Mouse (Mus musculus) heart, adult 2 months (tissue): ENCODE results near the gene Dgcr2. TPM values are rescaled to one million over a fixed set of nuclear protein-coding genes. Genes with fewer than 3 reads are reported as not detected.

ENCODE experiments used
- DNase-seq, 2 experiments: peaks; one replicate each; pipeline ENCODE4 v3.0.0; 2021
- H3K27ac ChIP-seq: fragments of 200-600 bp; 2 replicates; pipeline ENCODE4 v1.8.1; 2022
- H3K27me3 ChIP-seq: fragments of 200-500 bp; 2 replicates; pipeline ENCODE4 v1.6.1; 2012; ENCODE audit warnings: mild to moderate bottlenecking, low read length, inconsistent platforms, mixed read lengths; ENCODE audit not compliant: control insufficient read depth, insufficient read depth
- H3K36me3 ChIP-seq: fragments of 200-500 bp; 2 replicates; pipeline ENCODE4 v1.6.1; 2012; ENCODE audit warnings: low read length, inconsistent platforms; ENCODE audit not compliant: control insufficient read depth, insufficient read depth
- H3K4me1 ChIP-seq: fragments of 200-500 bp; 2 replicates; pipeline ENCODE4 v1.6.1; 2011; ENCODE audit warnings: low read length; ENCODE audit not compliant: control insufficient read depth, insufficient read depth
- H3K4me3 ChIP-seq: fragments of 200-600 bp; 2 replicates; pipeline ENCODE4 v1.8.1; 2022
- H3K79me2 ChIP-seq: fragments of 200-500 bp; replicated peaks from 2 replicates; pipeline ENCODE4 v1.6.1; 2012; ENCODE audit warnings: mild to moderate bottlenecking, inconsistent platforms, low read length, moderate library complexity, mixed read lengths; ENCODE audit not compliant: control insufficient read depth, insufficient read depth
- H3K9ac ChIP-seq: fragments of 200-500 bp; 2 replicates; pipeline ENCODE4 v1.6.1; 2012; ENCODE audit warnings: low read depth, mild to moderate bottlenecking, control low read depth, inconsistent platforms, low read length, mixed read lengths
- CTCF ChIP-seq: fragments of 200-600 bp; IDR thresholded peaks from 2 replicates; pipeline ENCODE4 v1.8.1; 2022; ENCODE audit warnings: antibody characterized with exemption, mild to moderate bottlenecking, moderate library complexity
- EP300 ChIP-seq: fragments of 200-500 bp; IDR thresholded peaks from 2 replicates; pipeline ENCODE4 v1.6.1; 2011; ENCODE audit warnings: low read depth, low read length, control low read depth; ENCODE audit not compliant: insufficient read depth
- POLR2A ChIP-seq: fragments of 200-500 bp; IDR thresholded peaks from 2 replicates; pipeline ENCODE4 v1.6.1; 2011; ENCODE audit warnings: mild to moderate bottlenecking, low read depth, low read length, control low read depth; ENCODE audit not compliant: insufficient read depth
- WGBS: fragments of 180-500 bp; shearing (Covaris S2); methylation state at CpG from one replicate; pipeline ENCODE4 v1.1.7; 2018; 5-methylcytosine and 5-hydroxymethylcytosine counted together
- intact Hi-C: fragments of 180-260 bp; cut with DNase I; formaldehyde crosslinking; loops from one replicate; pipeline ENCODE4 v1.15.1; 2025
- polyA plus RNA-seq: library from polyadenylated mRNA; depleted of rRNA; stranded (reverse); fragments of >200 nt; gene quantifications from 2 replicates; pipeline ENCODE4 v1.2.3, GENCODE M21; 2012
- total RNA-seq, 2 experiments: library from RNA; stranded (reverse); gene quantifications; 2 replicates each; pipeline ENCODE4 v1.2.3; 2021

Gene Dgcr2
- total and polyA plus RNA-seq, 3 experiments, result 46.5 to 64.3 (median 55.7) TPM

DNA sequence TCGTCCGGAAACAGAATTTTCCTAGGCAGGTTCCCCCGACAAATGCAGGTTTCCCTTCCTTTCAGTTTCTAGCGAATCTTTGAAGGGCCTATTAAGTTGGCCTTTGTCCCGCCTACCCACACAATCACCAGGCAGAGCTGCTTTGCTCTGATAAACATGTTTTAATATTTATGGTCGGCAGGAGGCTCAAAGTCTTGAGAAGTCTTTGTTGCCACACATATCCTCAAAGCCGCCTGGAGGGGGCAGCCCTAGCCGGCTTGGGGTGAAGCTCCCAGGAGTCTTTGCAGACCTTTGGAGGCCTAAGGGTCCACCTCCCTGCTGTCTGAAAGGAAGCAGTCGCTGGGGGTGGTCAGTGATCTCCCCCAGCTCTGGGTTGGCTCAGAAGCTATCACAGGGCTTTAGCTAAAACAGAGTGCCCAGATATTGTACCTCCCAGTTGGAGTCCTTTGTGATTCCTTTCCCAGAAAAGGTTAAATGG is 30.3 kb upstream of the Dgcr2 start:
- intact Hi-C loops, result loop anchor here (5.0 to 10.0 kb wide), 2 partner anchors 119 to 306 kb away; partner anchors contain the start of gene Zdhhc8
- TF ChIP-seq EP300 (no peak), CTCF (peak; percentile 79), POLR2A (no peak)
- peak overlapping the region; percentile 77 for H3K27ac ChIP-seq
- no peaks in the 10 kb centered on the region for H3K79me2 ChIP-seq
- H3K4me3 ChIP-seq, result peak overlapping the region; percentile 93
- no peaks in the 10 kb centered on the region for H3K27me3 ChIP-seq
- DNase-seq, result peak; percentile 66 to 74
- H3K36me3 ChIP-seq, result no peaks in the 10 kb centered on the region
- WGBS, result 0% methylated on average over 9 of the region's 9 CpGs
- no peaks in the 10 kb centered on the region for H3K4me1 ChIP-seq
- H3K9ac ChIP-seq, result peak overlapping the region; percentile 62

DNA sequence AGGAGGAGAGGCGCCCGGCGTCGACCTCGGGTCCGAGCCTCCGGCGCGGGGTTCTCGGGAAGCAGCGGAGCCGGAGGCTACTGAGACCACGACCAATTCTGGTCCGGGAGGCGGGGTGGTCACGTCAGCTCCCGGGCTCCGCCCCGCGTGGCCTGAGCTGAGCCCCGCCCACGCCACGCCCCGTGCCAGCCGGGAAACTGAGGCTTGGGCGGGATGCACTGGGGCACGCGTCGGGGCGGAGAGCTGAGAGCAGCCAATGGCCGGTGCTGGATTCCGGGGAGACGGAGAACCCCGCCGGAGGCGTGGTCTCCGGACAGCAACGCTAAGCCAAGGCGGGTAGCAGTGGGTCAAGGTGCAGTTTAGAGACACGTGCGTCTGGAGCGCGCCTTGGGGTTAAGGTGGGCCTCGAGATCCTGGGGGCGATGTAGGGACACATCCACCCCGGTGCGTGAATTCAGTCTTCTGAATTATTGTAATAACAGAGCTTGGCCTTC is 29.8 kb upstream of the Dgcr2 start, which contains the start of gene Slc25a1:
Gene Slc25a1, minus strand, starts transcription at position 133 of the 494 bp plus-strand sequence.
- intact Hi-C loops, result loop anchor here (5.0 to 10.0 kb wide), 2 partner anchors 119 to 307 kb away; partner anchors contain the start of gene Zdhhc8

DNA sequence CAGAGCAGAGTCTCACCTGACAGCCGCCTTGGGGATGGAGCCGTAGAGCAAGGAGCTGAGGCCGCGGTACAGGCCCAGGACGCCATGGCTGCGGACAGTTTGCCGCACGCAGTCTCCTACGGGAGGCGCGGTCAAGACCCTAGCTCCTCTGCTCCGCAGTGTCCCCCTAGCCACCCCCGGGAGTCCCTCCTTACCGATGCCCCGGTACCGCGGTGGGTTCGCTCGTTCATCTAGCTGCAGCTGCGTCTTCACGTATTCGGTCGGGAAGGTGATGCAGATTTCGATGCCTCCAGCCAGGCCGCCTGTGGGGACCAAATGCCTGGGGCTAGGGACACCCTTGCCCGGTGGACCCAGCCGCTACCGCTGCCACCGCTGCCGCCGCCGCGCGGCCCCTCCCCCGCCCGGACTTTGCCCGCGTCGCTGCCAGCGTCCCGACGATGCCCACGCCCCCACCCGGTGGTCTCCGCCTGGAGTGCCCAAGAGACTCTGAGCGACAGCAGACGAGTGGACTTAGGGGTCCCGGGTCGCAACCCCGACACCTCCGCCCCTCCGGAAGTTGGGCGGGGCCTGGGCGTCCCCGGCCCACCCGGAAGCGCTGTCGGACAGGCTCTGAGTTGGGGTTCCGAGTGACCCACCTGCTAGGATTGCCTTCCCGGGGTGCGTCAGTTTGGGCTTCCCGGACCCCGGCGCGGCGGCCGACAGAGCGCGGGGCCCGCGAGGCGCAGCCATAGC is 29.2 kb upstream of the Dgcr2 start:
- 4% methylated on average over 72 of the region's 72 CpGs for WGBS
- intact Hi-C loops, result loop anchor here (5.0 to 10.0 kb wide), 2 partner anchors 120 to 307 kb away; partner anchors contain the start of gene Zdhhc8
- H3K27ac ChIP-seq, result peak overlapping the region; percentile 77

More for the DNA sequence above, 29.8 kb upstream of the Dgcr2 start, which contains the start of gene Slc25a1:
- Histone ChIP-seq H3K79me2 (no peaks in the 10 kb centered on the region), H3K9ac (peak within 1 kb of the TSS; percentile 62), H3K36me3 (no peaks in the 10 kb centered on the region), H3K27ac (peak within 1 kb of the TSS; percentile 77), H3K27me3 (no peaks in the 10 kb centered on the region), H3K4me3 (peak within 1 kb of the TSS; percentile 93), H3K4me1 (no peaks in the 10 kb centered on the region)
- DNase-seq, result peak; percentile 83
- TF ChIP-seq EP300 (no peak), POLR2A (0 out of 2 replicates have a peak, but pooled peaks have one; percentile 24)
- WGBS, result under 1% methylated on average over 47 of the region's 47 CpGs

DNA sequence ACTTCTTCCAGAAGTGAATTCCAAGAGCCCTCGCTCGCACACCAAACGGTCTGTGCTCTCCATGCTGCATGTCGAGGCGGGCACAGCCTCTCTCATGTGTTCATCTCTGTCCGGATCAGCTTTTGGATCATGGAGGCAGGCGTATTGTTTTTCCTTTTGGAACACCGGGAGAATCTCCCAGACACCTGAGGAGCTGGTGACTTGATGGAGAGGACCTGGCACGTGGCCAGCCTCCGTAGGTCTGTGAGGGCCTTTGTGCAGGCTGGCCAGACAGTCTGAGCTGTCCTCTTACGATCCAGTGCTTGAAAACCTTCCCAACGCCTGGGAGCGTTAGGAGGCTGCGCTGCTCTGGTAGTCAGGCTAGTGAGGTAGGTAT is 23.8 kb upstream of the Dgcr2 start:
- no peak for TF ChIP-seq POLR2A
- H3K4me1 ChIP-seq, result peaks cover 5% of the 10 kb centered on the region
- peak overlapping the region; percentile 80 for H3K4me3 ChIP-seq
- intact Hi-C loops, result loop anchor here (1.0 to 10.0 kb wide), 2 partner anchors 11 to 313 kb away; partner anchors contain the start of genes Ess2 and Zdhhc8
- WGBS, result under 1% methylated on average over 14 of the region's 14 CpGs
- no peak for DNase-seq
- H3K27me3 ChIP-seq, result no peaks in the 10 kb centered on the region; the same call in 1 of the 2 replicates
- H3K36me3 ChIP-seq, result no peaks in the 10 kb centered on the region
- H3K9ac ChIP-seq, result peak overlapping the region; percentile 86
- peak overlapping the region; percentile 90 for H3K27ac ChIP-seq
- no peaks in the 10 kb centered on the region for H3K79me2 ChIP-seq

More for the DNA sequence above, 29.2 kb upstream of the Dgcr2 start:
- Histone ChIP-seq H3K79me2 (no peaks in the 10 kb centered on the region), H3K27me3 (no peaks in the 10 kb centered on the region), H3K9ac (peak overlapping the region; percentile 62), H3K4me3 (peak overlapping the region; percentile 93), H3K36me3 (no peaks in the 10 kb centered on the region), H3K4me1 (peaks cover 1% of the 10 kb centered on the region)
- no peak for DNase-seq
- TF ChIP-seq POLR2A (no peak), CTCF (no peak), EP300 (no peak)

DNA sequence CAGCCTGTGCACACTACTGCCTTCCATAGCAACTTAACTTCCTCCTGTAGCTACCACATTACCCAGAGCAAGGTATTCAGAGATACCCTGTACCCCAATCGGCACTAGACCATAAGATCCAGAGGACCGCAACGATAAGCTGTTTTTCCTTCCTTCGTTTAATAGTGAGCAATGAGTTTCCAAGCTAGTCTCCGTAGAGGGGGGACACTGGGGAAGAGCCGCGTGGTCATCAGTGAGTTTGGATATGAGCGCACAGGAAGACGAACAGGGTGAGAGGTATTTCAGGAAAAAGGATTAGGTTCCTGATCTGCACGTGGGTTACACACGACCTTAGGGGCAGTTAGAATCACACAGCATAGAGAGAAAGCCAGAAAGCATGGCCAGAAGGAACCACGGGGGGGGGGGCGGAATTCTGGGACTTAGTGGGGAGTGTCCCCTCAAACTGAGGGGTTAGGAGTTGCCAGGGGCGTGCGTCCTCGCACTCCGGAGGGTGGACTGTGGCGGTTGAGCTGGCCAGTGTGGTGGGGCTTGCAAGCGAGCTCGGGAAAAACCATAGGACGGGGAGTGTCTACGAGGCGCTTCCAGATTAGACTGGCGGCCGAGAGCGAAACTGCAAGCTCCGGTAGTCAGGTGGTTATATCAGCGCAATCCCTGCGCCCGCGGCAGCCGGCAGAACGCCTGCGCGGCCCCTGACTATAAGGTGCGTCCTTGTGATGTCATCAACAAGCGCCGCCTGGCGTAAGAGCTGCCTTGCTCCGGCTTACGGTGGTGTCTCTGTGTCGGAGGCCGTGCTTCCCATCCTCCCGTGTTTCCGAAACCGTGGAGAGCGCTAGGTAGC is 23.2 kb upstream of the Dgcr2 start:
- H3K9ac ChIP-seq, result peak overlapping the region; percentile 88
- intact Hi-C loops, result loop anchor here (1.0 to 10.0 kb wide), 2 partner anchors 10 to 313 kb away; partner anchors contain the start of genes Ess2 and Zdhhc8
- no peaks in the 10 kb centered on the region for H3K36me3 ChIP-seq
- H3K79me2 ChIP-seq, result no peaks in the 10 kb centered on the region
- TF ChIP-seq POLR2A (peak; percentile 94), EP300 (peak; percentile 46; the same call in 1 of the 2 replicates), CTCF (peak; percentile 85)
- H3K27ac ChIP-seq, result peak overlapping the region; percentile 90
- peak; percentile 95 to 96 for DNase-seq
- 1% methylated on average over 47 of the region's 47 CpGs for WGBS
- H3K4me3 ChIP-seq, result peak overlapping the region; percentile 80
- H3K4me1 ChIP-seq, result peaks cover 5% of the 10 kb centered on the region
- no peaks in the 10 kb centered on the region; the same call in 1 of the 2 replicates for H3K27me3 ChIP-seq
